Mouse (Mus musculus) midbrain, embryonic 15.5 days (tissue): ENCODE data around the gene Gm44973. TPM values are rescaled to one million over a fixed set of nuclear protein-coding genes. Genes with fewer than 3 reads are reported as not detected.
A peak's percentile ranks its signal among the peaks of the same experiment; 100 is the strongest.
"Not testable (repeated sequence)": the region's sequence is repeated elsewhere in the genome, so short reads cannot be mapped to it uniquely, and the experiment has no call there.

Experiments
- ATAC-seq: fragments of 200-750 bp; cut with Nextera tagmentation; replicated peaks from 2 replicates; pipeline ENCODE4 v1.8.0; 2017; ENCODE audit warnings: moderate TSS enrichment
- H3K27ac ChIP-seq: fragments of 300-500 bp; sonication (generic); 2 replicates; pipeline ENCODE4 v1.5.1; 2015; ENCODE audit warnings: mild to moderate bottlenecking, inconsistent platforms
- H3K27me3 ChIP-seq: fragments of 300-500 bp; sonication (generic); replicated peaks from 2 replicates; pipeline ENCODE4 v1.6.1; 2015; ENCODE audit warnings: inconsistent platforms
- H3K36me3 ChIP-seq: fragments of 300-500 bp; sonication (generic); replicated peaks from 2 replicates; pipeline ENCODE4 v1.6.1; 2015; ENCODE audit warnings: inconsistent platforms
- H3K4me1 ChIP-seq: fragments of 300-500 bp; sonication (generic); 2 replicates; pipeline ENCODE4 v1.6.1; 2015; ENCODE audit warnings: inconsistent platforms
- H3K4me2 ChIP-seq: fragments of 300-500 bp; sonication (generic); 2 replicates; pipeline ENCODE4 v1.6.1; 2015; ENCODE audit warnings: inconsistent platforms, mild to moderate bottlenecking, moderate library complexity
- H3K4me3 ChIP-seq: fragments of 300-500 bp; sonication (generic); 2 replicates; pipeline ENCODE4 v1.5.1; 2015; ENCODE audit warnings: mild to moderate bottlenecking, inconsistent platforms
- H3K9ac ChIP-seq: fragments of 300-500 bp; sonication (generic); 2 replicates; pipeline ENCODE4 v1.6.1; 2015; ENCODE audit warnings: mild to moderate bottlenecking, inconsistent platforms
- H3K9me3 ChIP-seq: fragments of 300-500 bp; sonication (generic); 2 replicates; pipeline ENCODE4 v1.6.1; 2016; ENCODE audit warnings: inconsistent platforms
- WGBS: fragments of 180-500 bp; shearing (Covaris S2); methylation state at CpG from one replicate; pipeline ENCODE4 v1.1.7; 2015; ENCODE audit warnings: mixed read lengths; 5-methylcytosine and 5-hydroxymethylcytosine counted together
- polyA plus RNA-seq: library from polyadenylated mRNA; unstranded; fragments of >200 nt; fragmentation: Nextera tagmentation; extraction: Ambion mirVana; gene quantifications from 2 replicates; pipeline ENCODE4 v1.2.1, GENCODE M21; 2015

Gm44973 gene
- polyA plus RNA-seq, 1 experiment from 2014 or later, result 1.2 TPM

DNA sequence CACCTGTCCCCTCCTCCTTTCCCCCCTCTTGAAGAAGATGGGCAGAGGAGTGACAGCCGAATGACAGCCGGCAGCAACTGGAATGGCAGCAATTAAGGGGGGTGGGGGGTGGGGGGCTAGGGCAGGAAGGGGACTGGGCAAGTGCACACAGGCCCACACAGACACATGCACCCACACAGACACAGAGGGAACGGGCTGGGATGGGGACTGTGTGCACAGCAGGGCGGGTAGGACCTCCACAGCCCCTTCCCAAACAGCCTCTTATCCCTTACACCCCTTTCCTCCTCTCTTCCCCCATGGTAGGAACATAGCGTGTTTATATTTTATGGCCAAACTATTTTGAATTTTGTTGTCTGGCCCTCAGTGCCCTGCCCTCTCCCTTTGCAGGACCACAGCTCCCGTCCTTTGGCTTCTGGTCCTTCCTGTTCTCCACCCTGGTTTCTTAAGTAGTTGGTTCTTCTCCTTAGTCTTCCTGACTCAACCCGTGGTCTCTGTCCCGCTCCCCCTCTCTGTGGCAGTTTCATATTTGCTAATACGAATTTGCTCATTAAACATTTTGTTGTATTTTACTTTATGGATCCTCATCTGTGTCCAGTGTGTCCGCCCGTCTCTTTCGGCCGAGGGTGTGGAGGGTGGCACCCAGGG lies 64.2 kb downstream of the Gm44973 start:
- Histone ChIP-seq H3K4me3 (peak overlapping the region; percentile 93), H3K27ac (peak overlapping the region; percentile 89), H3K4me2 (peak overlapping the region; percentile 84), H3K4me1 (peaks cover 26% of the 10 kb centered on the region), H3K36me3 (peaks cover 38% of the 10 kb centered on the region)
- not testable (repeated sequence) for H3K27me3 ChIP-seq, H3K9me3 ChIP-seq, H3K9ac ChIP-seq
- peak; percentile 67 for ATAC-seq
- WGBS, result 48% methylated on average over 11 of the region's 13 CpGs

DNA sequence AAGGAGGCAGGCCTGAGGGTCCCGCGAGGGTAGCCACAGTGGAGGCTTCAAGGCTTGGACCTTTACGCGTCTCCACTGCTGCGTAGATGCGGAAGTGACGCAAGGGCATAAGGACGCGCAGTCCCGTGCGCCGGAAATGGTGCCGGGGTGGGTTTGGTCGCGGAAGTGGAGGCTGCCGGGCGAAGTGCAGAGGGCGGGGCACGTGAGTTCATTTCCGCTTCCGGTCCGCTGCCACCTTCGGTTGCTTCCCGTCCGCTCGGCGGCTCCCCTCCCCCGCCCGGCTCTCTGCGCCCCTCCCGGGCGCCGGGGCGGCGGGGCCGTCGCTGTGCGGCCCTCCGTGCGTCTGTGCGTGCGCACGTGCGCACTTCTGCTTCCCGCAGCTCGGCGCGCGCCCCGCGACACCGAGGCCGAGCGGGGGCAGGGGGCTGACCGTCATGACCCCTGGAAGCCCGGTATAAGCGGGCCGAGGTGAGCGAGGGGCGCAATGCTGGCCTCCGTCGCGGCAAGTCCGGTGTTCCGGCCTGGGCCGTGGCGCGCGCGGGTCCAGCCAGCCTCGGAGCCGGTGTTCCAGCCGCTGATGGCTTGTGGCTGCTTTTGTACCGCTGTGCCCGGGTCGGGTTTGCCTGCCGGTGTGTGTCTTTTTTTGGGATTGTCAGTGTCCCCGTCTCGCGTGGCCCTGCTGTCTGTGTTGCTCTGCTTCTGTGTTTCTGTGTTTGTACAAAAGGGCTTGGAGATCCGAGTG lies 64.9 kb downstream of the Gm44973 start, which contains the start of gene Epn1:
Gene Epn1, plus strand, starts transcription at position 226 of the 742 bp plus-strand sequence.
- Histone ChIP-seq H3K4me2 (peak within 1 kb of the TSS; percentile 84), H3K4me1 (peaks cover 26% of the 10 kb centered on the region), H3K9me3 (no peaks in the 10 kb centered on the region), H3K27me3 (no peaks in the 10 kb centered on the region), H3K27ac (peak within 1 kb of the TSS; percentile 89), H3K4me3 (peak within 1 kb of the TSS; percentile 93), H3K36me3 (peaks cover 32% of the 10 kb centered on the region), H3K9ac (peak within 1 kb of the TSS; percentile 95)
- peak; percentile 97 for ATAC-seq
- WGBS, result under 1% methylated on average over 78 of the region's 81 CpGs

DNA sequence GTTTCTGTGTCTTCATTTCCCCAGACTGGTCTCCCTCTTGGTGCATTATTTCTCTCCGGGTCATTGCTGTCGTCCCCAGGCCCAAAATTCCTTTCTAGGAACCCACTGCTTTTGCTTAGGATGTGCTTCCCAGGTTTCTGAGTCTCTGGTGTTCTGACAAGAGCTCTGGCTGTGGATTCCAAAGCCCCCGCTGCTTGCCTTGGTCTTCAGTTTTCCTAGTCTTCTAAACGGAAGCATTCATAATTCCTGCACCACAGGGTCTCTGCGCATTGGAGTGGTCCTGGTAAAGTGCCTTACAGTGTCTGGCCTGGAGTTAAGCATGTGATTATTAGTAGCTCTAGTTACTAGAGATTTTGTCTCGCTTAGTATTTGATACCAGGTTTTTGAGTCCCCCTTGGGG lies 65.5 kb downstream of the Gm44973 start:
- 20% methylated on average over 6 of the region's 6 CpGs for WGBS
- peaks cover 27% of the 10 kb centered on the region for H3K36me3 ChIP-seq

DNA sequence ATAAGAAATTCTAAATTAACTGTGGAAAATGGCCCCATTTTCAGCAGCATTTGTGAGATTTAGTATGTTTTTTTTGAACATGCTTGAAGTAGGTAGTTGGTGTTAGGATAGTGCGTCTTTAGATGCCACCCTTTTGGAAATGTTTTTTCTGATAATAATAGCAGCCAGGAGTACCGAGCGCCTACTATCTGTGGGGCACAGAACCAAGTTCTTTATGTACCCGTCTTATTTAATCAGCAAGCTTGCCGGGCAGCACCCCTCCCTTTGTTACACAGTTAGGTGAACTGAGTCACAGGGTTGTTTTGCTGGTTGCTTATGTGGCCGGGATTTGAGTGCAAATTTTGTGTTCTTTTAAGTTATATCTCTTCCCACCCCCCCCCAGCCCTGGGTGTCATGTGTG lies 65.9 kb downstream of the Gm44973 start:
- no peak for ATAC-seq
- peaks cover 24% of the 10 kb centered on the region for H3K36me3 ChIP-seq
- peak overlapping the region; percentile 93 for H3K4me3 ChIP-seq
- H3K27ac ChIP-seq, result no peak overlapping the region
- no peaks in the 10 kb centered on the region for H3K27me3 ChIP-seq
- 72% methylated on average over 6 of the region's 6 CpGs for WGBS
- H3K4me2 ChIP-seq, result peak overlapping the region; percentile 84
- peak overlapping the region; percentile 95; the same call in 1 of the 2 replicates for H3K9ac ChIP-seq
- H3K9me3 ChIP-seq, result no peaks in the 10 kb centered on the region
- peaks cover 30% of the 10 kb centered on the region for H3K4me1 ChIP-seq

More for the DNA sequence above, 65.5 kb downstream of the Gm44973 start:
- Histone ChIP-seq H3K27me3 (no peaks in the 10 kb centered on the region), H3K27ac (peak overlapping the region; percentile 89; the same call in 1 of the 2 replicates), H3K4me3 (peak overlapping the region; percentile 93), H3K9me3 (no peaks in the 10 kb centered on the region), H3K4me2 (peak overlapping the region; percentile 84), H3K4me1 (peaks cover 26% of the 10 kb centered on the region), H3K9ac (peak overlapping the region; percentile 95)
- ATAC-seq, result no peak

DNA sequence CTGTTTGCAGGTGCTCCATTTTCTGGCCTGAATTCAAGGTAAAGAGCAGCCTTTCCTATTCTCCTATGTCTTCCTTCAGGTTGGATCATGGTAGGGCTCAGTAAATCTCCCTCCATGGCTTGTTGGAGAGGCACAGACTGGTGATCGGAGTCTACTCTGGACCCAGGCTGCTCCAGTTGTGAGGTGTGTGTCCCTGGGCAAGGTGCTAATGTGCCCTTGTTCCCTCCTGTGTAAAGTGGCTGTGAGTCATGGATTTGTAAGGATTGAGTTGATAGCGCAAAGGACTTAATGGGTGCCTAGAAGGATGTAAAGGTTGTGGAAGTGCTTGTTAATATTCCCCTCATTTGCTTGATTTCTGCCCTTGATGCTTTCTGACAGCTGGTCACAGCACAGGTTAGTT lies 66.6 kb downstream of the Gm44973 start:
- Histone ChIP-seq H3K9ac (no peak overlapping the region), H3K4me2 (peak overlapping the region; percentile 84), H3K36me3 (peaks cover 17% of the 10 kb centered on the region; the same call in 1 of the 2 replicates), H3K4me3 (peak overlapping the region; percentile 12; the same call in 1 of the 2 replicates), H3K27me3 (no peaks in the 10 kb centered on the region), H3K4me1 (peaks cover 32% of the 10 kb centered on the region), H3K9me3 (no peaks in the 10 kb centered on the region), H3K27ac (no peak overlapping the region)
- ATAC-seq, result no peak
- WGBS, result 95% methylated on average over 2 of the region's 2 CpGs

Other genes starting within 250 kb of the Gm44973 start
- not detected in 2 replicates for gene Fam71e2, start 244.2 kb upstream of the Gm44973 start, polyA plus RNA-seq
- gene Il11, start 232.6 kb upstream of the Gm44973 start, polyA plus RNA-seq, result 1.0 and 1.6 TPM in 2 replicates
- gene Tmem190, start 232.6 kb upstream of the Gm44973 start, polyA plus RNA-seq, result not detected in 2 replicates
- 5.4 and 5.8 TPM in 2 replicates for gene Tmem238, start 225.8 kb upstream of the Gm44973 start, polyA plus RNA-seq
- gene Rpl28, start 222.6 kb upstream of the Gm44973 start, polyA plus RNA-seq, result 186 and 187 TPM in 2 replicates
- gene Ube2s, start 202.9 kb upstream of the Gm44973 start, polyA plus RNA-seq, result 265 and 288 TPM in 2 replicates
- gene Shisa7, start 170.8 kb upstream of the Gm44973 start, polyA plus RNA-seq, result 15.3 and 16.6 TPM in 2 replicates
- 3.1 and 4.6 TPM in 2 replicates for gene Isoc2b, start 145.2 kb upstream of the Gm44973 start, polyA plus RNA-seq
- 0.54 and 0.57 TPM in 2 replicates for gene Isoc2a, start 138.3 kb upstream of the Gm44973 start, polyA plus RNA-seq
- gene Gm36210, start 109.0 kb upstream of the Gm44973 start, polyA plus RNA-seq, result 0.40 and 0.65 TPM in 2 replicates
- 4.5 and 4.6 TPM in 2 replicates for gene Zfp628, start 100.3 kb upstream of the Gm44973 start, polyA plus RNA-seq
- 46.3 and 47.7 TPM in 2 replicates for gene Nat14, start 93.5 kb upstream of the Gm44973 start, polyA plus RNA-seq
- 1.0 and 1.4 TPM in 2 replicates for gene Ssc5d, start 89.7 kb upstream of the Gm44973 start, polyA plus RNA-seq
- 0.29 TPM in 1 of 2 replicates, not detected in the other for gene Sbk2, start 51.1 kb upstream of the Gm44973 start, polyA plus RNA-seq
- 0.32 and 0.41 TPM in 2 replicates for gene Sbk3, start 44.3 kb upstream of the Gm44973 start, polyA plus RNA-seq
- 72.6 and 77.2 TPM in 2 replicates for gene Zfp579, start 19.3 kb upstream of the Gm44973 start, polyA plus RNA-seq
- gene Zfp524, start 1.1 kb upstream of the Gm44973 start, polyA plus RNA-seq, result 7.1 and 7.7 TPM in 2 replicates
- 41.3 and 48.8 TPM in 2 replicates for gene Fiz1, start 799 bp upstream of the Gm44973 start, polyA plus RNA-seq
- 8.0 and 8.4 TPM in 2 replicates for gene Zfp865, start 4.9 kb downstream of the Gm44973 start, polyA plus RNA-seq
- gene Ccdc106, start 5.1 kb downstream of the Gm44973 start, polyA plus RNA-seq, result 64.9 and 67.8 TPM in 2 replicates
- not detected in 2 replicates for gene 4632433K11Rik, start 18.6 kb downstream of the Gm44973 start, polyA plus RNA-seq
- gene Zfp784, start 22.9 kb downstream of the Gm44973 start, polyA plus RNA-seq, result 12.3 and 13.5 TPM in 2 replicates
- 106 and 110 TPM in 2 replicates for gene Zfp580, start 36.0 kb downstream of the Gm44973 start, polyA plus RNA-seq
- 103 and 107 TPM in 2 replicates for gene U2af2, start 46.6 kb downstream of the Gm44973 start, polyA plus RNA-seq
- 119 and 124 TPM in 2 replicates for gene Epn1, start 64.7 kb downstream of the Gm44973 start, polyA plus RNA-seq
- 0.14 TPM in 1 of 2 replicates, not detected in the other for gene Rfpl4, start 101.5 kb downstream of the Gm44973 start, polyA plus RNA-seq
- gene Rasl2-9, start 110.5 kb downstream of the Gm44973 start, polyA plus RNA-seq, result 0.28 and 0.63 TPM in 2 replicates
- gene Vmn1r55, start 134.2 kb downstream of the Gm44973 start, polyA plus RNA-seq, result 0.03 TPM in 1 of 2 replicates, not detected in the other
- gene Vmn1r56, start 181.3 kb downstream of the Gm44973 start, polyA plus RNA-seq, result not detected in 2 replicates
- not detected in 2 replicates for gene Vmn1r57, start 203.0 kb downstream of the Gm44973 start, polyA plus RNA-seq